Mouse (Mus musculus): ENCODE measurements around the gene Cuedc1.
A peak's percentile ranks its signal among the peaks of the same experiment; 100 is the strongest.

Cuedc1 gene

GRCm38 (mm10) chr11:88086737-88087627 is 10.9 kb upstream of the Cuedc1 start:
- peak; percentile 54 to 74 for DNase-seq

GRCm38 (mm10) chr11:88089150-88089549 is 8.7 kb upstream of the Cuedc1 start:
- DNase-seq: no peak

- no peak for DNase-seq
Measured at GRCm38 (mm10) chr11:88090293-88090692, 7.6 kb upstream of the Cuedc1 start.

- DNase-seq: peak in 1 of 2 experiments; percentile 34
Measured at GRCm38 (mm10) chr11:88091949-88092348, 5.9 kb upstream of the Cuedc1 start.

GRCm38 (mm10) chr11:88097173-88097572 is 685 bp upstream of the Cuedc1 start:
- DNase-seq: no peak

- peak; percentile 57 to 58 for DNase-seq
Measured at GRCm38 (mm10) chr11:88098787-88099598, 1.1 kb downstream of the Cuedc1 start.

- peak; percentile 34 to 39 for DNase-seq
Measured at GRCm38 (mm10) chr11:88099599-88100023, 1.8 kb downstream of the Cuedc1 start.

- DNase-seq: no peak
Measured at GRCm38 (mm10) chr11:88100170-88100569, 2.3 kb downstream of the Cuedc1 start.

GRCm38 (mm10) chr11:88103214-88103941 is 5.5 kb downstream of the Cuedc1 start:
- no peak for DNase-seq

- no peak for DNase-seq
Measured at GRCm38 (mm10) chr11:88105494-88106291, 7.8 kb downstream of the Cuedc1 start.

- DNase-seq: no peak
Measured at GRCm38 (mm10) chr11:88106292-88106554, 8.4 kb downstream of the Cuedc1 start.

- DNase-seq: no peak
Measured at GRCm38 (mm10) chr11:88107365-88107764, 9.5 kb downstream of the Cuedc1 start.

GRCm38 (mm10) chr11:88110031-88110594 is 12.3 kb downstream of the Cuedc1 start:
- no peak for DNase-seq

- DNase-seq: no peak
Measured at GRCm38 (mm10) chr11:88112078-88112477, 14.2 kb downstream of the Cuedc1 start.

- DNase-seq: no peak
Measured at GRCm38 (mm10) chr11:88112677-88113333, 14.9 kb downstream of the Cuedc1 start.

- no peak for DNase-seq
Measured at GRCm38 (mm10) chr11:88113543-88114271, 15.8 kb downstream of the Cuedc1 start.

- peak in 1 of 2 experiments; percentile 31 for DNase-seq
Measured at GRCm38 (mm10) chr11:88114871-88115301, 17.0 kb downstream of the Cuedc1 start.

GRCm38 (mm10) chr11:88116568-88116967 is 18.7 kb downstream of the Cuedc1 start:
- no peak for DNase-seq

GRCm38 (mm10) chr11:88117356-88118090 is 19.7 kb downstream of the Cuedc1 start:
- DNase-seq: no peak

GRCm38 (mm10) chr11:88118091-88118440 is 20.2 kb downstream of the Cuedc1 start:
- no peak for DNase-seq

Measured in thymus, adult 18-20 months (tissue).